Mouse (Mus musculus): ENCODE measurements around the gene 1700088E04Rik. TPM values are rescaled to one million over a fixed set of nuclear protein-coding genes. Genes with fewer than 3 reads are reported as not detected.

The 1700088E04Rik gene
- 5.6 and 7.5 TPM in 2 replicates for polyA plus RNA-seq (2015; fragmentation: Nextera tagmentation; extraction: Ambion mirVana)

GRCm38 (mm10) chr15:79140866-79141565 lies at the start of gene 1700088E04Rik, which contains the start of gene Polr2f:
Gene 1700088E04Rik (minus strand): TSS chr15:79141253.
Gene Polr2f (plus strand): TSS chr15:79141009.
- peaks cover 23% of the 10 kb centered on the region for H3K36me3 ChIP-seq
- under 1% methylated on average over 57 of the region's 57 CpGs for WGBS
- H3K27ac ChIP-seq: no peak within 1 kb of the TSS; the same call in 1 of the 2 replicates
- H3K4me3 ChIP-seq: peak within 1 kb of the TSS; percentile 73
- H3K4me2 ChIP-seq (replicated peaks): peak within 1 kb of the TSS; percentile 97
- peak within 1 kb of the TSS; percentile 89 for H3K9ac ChIP-seq
- peak; percentile 86 for ATAC-seq (ENCODE audit: low FRiP score, low read depth)
- H3K27me3 ChIP-seq: peaks cover 5% of the 10 kb centered on the region; the same call in 1 of the 2 replicates
- H3K4me1 ChIP-seq: peaks cover 21% of the 10 kb centered on the region
- no peaks in the 10 kb centered on the region for H3K9me3 ChIP-seq

- Histone ChIP-seq H3K9ac (no peak overlapping the region), H3K4me3 (no peak overlapping the region), H3K27me3 (no peaks in the 10 kb centered on the region), H3K36me3 (no peaks in the 10 kb centered on the region), H3K4me2 (replicated peaks) (no peak overlapping the region), H3K27ac (no peak overlapping the region), H3K4me1 (peaks cover 3% of the 10 kb centered on the region; the same call in 1 of the 2 replicates), H3K9me3 (no peaks in the 10 kb centered on the region)
- no peak for ATAC-seq (ENCODE audit: low FRiP score, low read depth)
- WGBS: 90% methylated on average over 8 of the region's 8 CpGs
Measured at GRCm38 (mm10) chr15:79187819-79188218, 46.8 kb upstream of the 1700088E04Rik start.

GRCm38 (mm10) chr15:79185213-79185612 lies 44.2 kb upstream of the 1700088E04Rik start:
- WGBS: 88% methylated on average over 10 of the region's 10 CpGs
- Histone ChIP-seq H3K36me3 (no peaks in the 10 kb centered on the region), H3K4me1 (no peaks in the 10 kb centered on the region), H3K4me2 (replicated peaks) (no peak overlapping the region), H3K9ac (no peak overlapping the region), H3K27me3 (no peaks in the 10 kb centered on the region), H3K27ac (no peak overlapping the region), H3K4me3 (no peak overlapping the region), H3K9me3 (no peaks in the 10 kb centered on the region)
- no peak for ATAC-seq (ENCODE audit: low FRiP score, low read depth)

GRCm38 (mm10) chr15:79176905-79177304 lies 35.9 kb upstream of the 1700088E04Rik start:
- no peaks in the 10 kb centered on the region for H3K36me3 ChIP-seq
- no peaks in the 10 kb centered on the region for H3K27me3 ChIP-seq
- peaks cover 8% of the 10 kb centered on the region; the same call in 1 of the 2 replicates for H3K4me1 ChIP-seq
- ATAC-seq (ENCODE audit: low FRiP score, low read depth): no peak
- no peak overlapping the region for H3K4me2 ChIP-seq (replicated peaks)
- no peak overlapping the region for H3K27ac ChIP-seq
- 55% methylated on average over 6 of the region's 6 CpGs for WGBS
- H3K9ac ChIP-seq: no peak overlapping the region
- H3K4me3 ChIP-seq: no peak overlapping the region
- H3K9me3 ChIP-seq: no peaks in the 10 kb centered on the region

- Histone ChIP-seq H3K4me2 (replicated peaks) (no peak overlapping the region; the same call in 1 of the 2 replicates), H3K4me3 (no peak overlapping the region), H3K27ac (no peak overlapping the region), H3K27me3 (peaks cover 55% of the 10 kb centered on the region), H3K9me3 (no peaks in the 10 kb centered on the region), H3K36me3 (no peaks in the 10 kb centered on the region), H3K4me1 (peaks cover 20% of the 10 kb centered on the region), H3K9ac (no peak overlapping the region)
- ATAC-seq (ENCODE audit: low FRiP score, low read depth): no peak
- WGBS: 44% methylated on average over 8 of the region's 8 CpGs
Measured at GRCm38 (mm10) chr15:79166712-79167111, 25.7 kb upstream of the 1700088E04Rik start.

- H3K27me3 ChIP-seq: peaks cover 70% of the 10 kb centered on the region
- peak within 1 kb of the TSS; percentile 57 for H3K4me2 ChIP-seq (replicated peaks)
- 56% methylated on average over 5 of the region's 5 CpGs for WGBS
- peak within 1 kb of the TSS; percentile 39; the same call in 1 of the 2 replicates for H3K9ac ChIP-seq
- H3K4me1 ChIP-seq: peaks cover 20% of the 10 kb centered on the region
- ATAC-seq (ENCODE audit: low FRiP score, low read depth): no peak
- no peak within 1 kb of the TSS for H3K27ac ChIP-seq
- H3K9me3 ChIP-seq: no peaks in the 10 kb centered on the region
- H3K36me3 ChIP-seq: no peaks in the 10 kb centered on the region
- peak within 1 kb of the TSS; percentile 39 for H3K4me3 ChIP-seq
Measured at GRCm38 (mm10) chr15:79165140-79165539, 24.1 kb upstream of the 1700088E04Rik start, which contains the start of gene Sox10. Gene Sox10 (minus strand): TSS chr15:79165240.

GRCm38 (mm10) chr15:79164251-79164650 lies 23.2 kb upstream of the 1700088E04Rik start:
- no peak for ATAC-seq (ENCODE audit: low FRiP score, low read depth)
- H3K9ac ChIP-seq: peak overlapping the region; percentile 39; the same call in 1 of the 2 replicates
- peaks cover 79% of the 10 kb centered on the region for H3K27me3 ChIP-seq
- H3K9me3 ChIP-seq: no peaks in the 10 kb centered on the region
- H3K4me3 ChIP-seq: peak overlapping the region; percentile 39
- no peak overlapping the region for H3K27ac ChIP-seq
- H3K4me2 ChIP-seq (replicated peaks): peak overlapping the region; percentile 57
- no peaks in the 10 kb centered on the region for H3K36me3 ChIP-seq
- 4% methylated on average over 12 of the region's 15 CpGs for WGBS
- peaks cover 20% of the 10 kb centered on the region for H3K4me1 ChIP-seq

GRCm38 (mm10) chr15:79162822-79163221 lies 21.8 kb upstream of the 1700088E04Rik start:
- peak overlapping the region; percentile 57 for H3K4me2 ChIP-seq (replicated peaks)
- 41% methylated on average over 14 of the region's 14 CpGs for WGBS
- peak overlapping the region; percentile 59; the same call in 1 of the 2 replicates for H3K9ac ChIP-seq
- ATAC-seq (ENCODE audit: low FRiP score, low read depth): no peak
- peak overlapping the region; percentile 39 for H3K4me3 ChIP-seq
- no peaks in the 10 kb centered on the region for H3K36me3 ChIP-seq
- no peak overlapping the region for H3K27ac ChIP-seq
- H3K27me3 ChIP-seq: peaks cover 94% of the 10 kb centered on the region
- peaks cover 20% of the 10 kb centered on the region for H3K4me1 ChIP-seq
- no peaks in the 10 kb centered on the region for H3K9me3 ChIP-seq

- peak overlapping the region; percentile 39 for H3K4me3 ChIP-seq
- no peak overlapping the region; the same call in 1 of the 2 replicates for H3K27ac ChIP-seq
- H3K4me2 ChIP-seq (replicated peaks): peak overlapping the region; percentile 57
- H3K36me3 ChIP-seq: no peaks in the 10 kb centered on the region
- H3K9me3 ChIP-seq: no peaks in the 10 kb centered on the region
- WGBS: 73% methylated on average over 7 of the region's 7 CpGs
- H3K4me1 ChIP-seq: peaks cover 20% of the 10 kb centered on the region
- H3K27me3 ChIP-seq: peaks cover 94% of the 10 kb centered on the region
- ATAC-seq (ENCODE audit: low FRiP score, low read depth): no peak
- peak overlapping the region; percentile 35; the same call in 1 of the 2 replicates for H3K9ac ChIP-seq
Measured at GRCm38 (mm10) chr15:79162301-79162700, 21.2 kb upstream of the 1700088E04Rik start.

GRCm38 (mm10) chr15:79155572-79155971 lies 14.5 kb upstream of the 1700088E04Rik start:
- peak overlapping the region; percentile 36; the same call in 1 of the 2 replicates for H3K9ac ChIP-seq
- H3K27me3 ChIP-seq: peaks cover 32% of the 10 kb centered on the region
- no peak overlapping the region for H3K27ac ChIP-seq
- no peak for ATAC-seq (ENCODE audit: low FRiP score, low read depth)
- 39% methylated on average over 3 of the region's 3 CpGs for WGBS
- no peak overlapping the region for H3K4me3 ChIP-seq
- H3K4me1 ChIP-seq: peaks cover 11% of the 10 kb centered on the region; the same call in 1 of the 2 replicates
- no peaks in the 10 kb centered on the region for H3K9me3 ChIP-seq
- peaks cover 29% of the 10 kb centered on the region for H3K36me3 ChIP-seq
- H3K4me2 ChIP-seq (replicated peaks): no peak overlapping the region

GRCm38 (mm10) chr15:79152709-79153108 lies 11.7 kb upstream of the 1700088E04Rik start:
- Histone ChIP-seq H3K9me3 (no peaks in the 10 kb centered on the region), H3K27me3 (peaks cover 4% of the 10 kb centered on the region), H3K27ac (peak overlapping the region; percentile 72; the same call in 1 of the 2 replicates), H3K36me3 (peaks cover 52% of the 10 kb centered on the region), H3K4me3 (no peak overlapping the region), H3K4me2 (replicated peaks) (no peak overlapping the region), H3K4me1 (peaks cover 11% of the 10 kb centered on the region; the same call in 1 of the 2 replicates), H3K9ac (no peak overlapping the region)
- WGBS: 60% methylated on average over 6 of the region's 6 CpGs
- ATAC-seq (ENCODE audit: low FRiP score, low read depth): no peak

GRCm38 (mm10) chr15:79151881-79152280 lies 10.8 kb upstream of the 1700088E04Rik start:
- Histone ChIP-seq H3K4me1 (peaks cover 11% of the 10 kb centered on the region; the same call in 1 of the 2 replicates), H3K27ac (peak overlapping the region; percentile 72; the same call in 1 of the 2 replicates), H3K4me3 (no peak overlapping the region), H3K4me2 (replicated peaks) (0 out of 2 replicates have a peak overlapping the region, but pooled peaks have one; percentile 4), H3K9ac (no peak overlapping the region), H3K9me3 (no peaks in the 10 kb centered on the region), H3K27me3 (peaks cover under 1% of the 10 kb centered on the region; the same call in 1 of the 2 replicates), H3K36me3 (peaks cover 61% of the 10 kb centered on the region)
- 0 out of 2 replicates have a peak, but pooled peaks have one; percentile 18 for ATAC-seq (ENCODE audit: low FRiP score, low read depth)
- WGBS: 72% methylated on average over 8 of the region's 8 CpGs
